Mouse (Mus musculus): ENCODE results near the gene Abcf1.

Gene Abcf1

DNA sequence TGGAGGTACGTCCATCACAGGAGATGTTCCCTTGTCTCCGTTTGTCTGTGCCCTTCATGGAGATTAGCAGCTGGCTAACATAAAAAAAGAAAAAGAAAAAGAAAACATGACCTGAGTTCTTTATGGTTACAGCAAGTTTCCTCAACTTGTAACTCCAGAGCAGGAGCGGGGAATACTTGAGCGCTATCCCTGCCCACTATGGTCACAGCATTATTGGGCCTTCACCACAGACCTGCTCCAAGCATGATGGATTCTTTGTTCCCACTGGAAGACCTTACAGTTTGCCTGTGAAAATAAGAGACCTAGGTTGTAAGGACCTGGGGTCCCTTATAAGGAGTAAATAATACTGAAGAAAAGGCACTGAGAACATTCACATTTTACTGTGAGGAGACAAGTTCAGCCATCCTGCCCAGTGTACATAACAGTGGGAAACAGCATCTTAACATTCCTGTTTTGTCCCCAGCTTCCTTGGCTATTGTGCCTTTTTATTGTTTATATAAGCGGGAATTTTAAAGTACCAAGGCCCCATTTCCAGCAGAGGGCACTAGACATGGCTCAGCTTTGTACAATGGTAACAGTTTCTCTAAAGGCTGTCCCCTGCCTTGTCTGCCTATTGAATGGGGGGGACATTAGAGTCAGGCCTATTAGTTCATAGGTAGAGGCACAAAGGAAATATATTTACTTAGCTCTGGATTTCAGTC is 48.5 kb downstream of the Abcf1 start:
- DNase-seq (ENCODE audit: extremely low spot score, low read depth, low spot score): no peak

DNA sequence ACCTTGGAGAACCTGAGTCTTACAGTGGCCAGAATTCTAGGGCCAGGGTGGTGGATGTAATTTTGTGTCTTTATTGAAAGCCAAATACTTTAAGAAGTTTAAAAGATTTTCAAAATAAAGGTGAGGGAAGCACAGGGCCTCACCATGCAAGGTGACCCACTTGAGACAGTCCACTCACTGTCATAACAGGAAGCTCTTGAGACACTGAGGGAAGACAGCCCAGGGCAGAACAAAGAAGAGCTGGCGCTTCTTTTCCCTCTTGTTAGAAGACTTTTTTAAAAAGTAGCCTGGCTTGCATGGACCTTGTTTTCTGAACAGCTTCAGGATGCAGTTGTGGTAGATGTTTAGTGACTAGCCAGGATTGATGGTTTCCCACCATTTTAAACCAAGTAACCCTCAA is 49.2 kb downstream of the Abcf1 start:
- no peak for DNase-seq (ENCODE audit: extremely low spot score, low read depth, low spot score)

DNA sequence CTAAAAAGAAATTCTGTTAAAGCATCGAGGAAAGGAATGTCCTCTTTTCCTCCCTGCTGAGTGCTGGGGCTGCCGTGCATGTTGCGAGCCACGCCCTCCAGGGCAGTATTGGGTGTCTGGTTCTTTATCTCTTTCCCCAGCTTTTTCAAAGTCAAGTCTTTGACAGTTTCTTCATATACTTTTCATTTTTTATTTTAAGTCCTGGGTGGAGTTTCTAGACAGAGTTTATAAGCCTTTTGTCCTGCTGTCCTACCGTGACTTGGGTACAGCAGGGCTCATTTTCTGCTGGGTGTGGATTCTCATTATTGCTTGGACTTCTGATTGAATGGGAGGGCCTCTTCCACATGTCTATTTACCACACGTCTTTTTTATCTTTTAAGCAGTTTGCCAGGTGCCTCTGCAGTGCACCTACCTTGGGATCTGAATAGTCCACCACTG is 49.7 kb downstream of the Abcf1 start:
- DNase-seq (ENCODE audit: extremely low spot score, low read depth, low spot score): no peak

DNA sequence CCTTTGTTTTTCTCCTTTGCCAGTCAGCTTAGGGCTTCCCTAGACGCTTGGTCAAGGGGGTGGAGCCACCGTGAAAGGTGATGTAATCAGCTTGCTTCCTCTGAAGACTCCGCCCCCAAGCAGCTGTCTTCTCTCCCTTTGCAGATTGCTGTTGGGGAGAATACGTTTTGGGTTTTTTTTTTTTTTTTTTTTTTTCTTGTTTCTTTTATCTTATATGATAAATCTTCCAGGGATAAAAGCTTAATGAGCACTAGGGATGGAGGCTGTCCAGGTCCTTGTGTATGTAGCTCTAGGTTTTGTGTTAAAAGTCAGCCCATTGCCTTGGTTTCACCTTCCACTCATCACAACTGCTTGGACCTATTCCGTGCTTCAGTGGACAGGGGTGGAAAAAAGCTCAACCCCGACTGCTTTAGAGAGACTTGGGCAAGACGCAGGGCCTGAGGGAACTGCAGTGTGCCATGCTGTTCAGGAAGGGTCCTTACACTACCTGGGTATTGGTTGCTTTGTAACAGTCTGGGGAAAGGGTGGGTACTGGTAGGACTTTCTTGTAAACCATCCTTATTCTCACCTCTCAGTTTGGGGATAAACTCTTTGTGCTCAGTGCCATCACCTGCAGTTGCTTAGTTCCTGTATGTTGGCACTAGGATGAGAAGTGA is 50.4 kb downstream of the Abcf1 start:
- DNase-seq (ENCODE audit: extremely low spot score, low read depth, low spot score): peak; percentile 93

DNA sequence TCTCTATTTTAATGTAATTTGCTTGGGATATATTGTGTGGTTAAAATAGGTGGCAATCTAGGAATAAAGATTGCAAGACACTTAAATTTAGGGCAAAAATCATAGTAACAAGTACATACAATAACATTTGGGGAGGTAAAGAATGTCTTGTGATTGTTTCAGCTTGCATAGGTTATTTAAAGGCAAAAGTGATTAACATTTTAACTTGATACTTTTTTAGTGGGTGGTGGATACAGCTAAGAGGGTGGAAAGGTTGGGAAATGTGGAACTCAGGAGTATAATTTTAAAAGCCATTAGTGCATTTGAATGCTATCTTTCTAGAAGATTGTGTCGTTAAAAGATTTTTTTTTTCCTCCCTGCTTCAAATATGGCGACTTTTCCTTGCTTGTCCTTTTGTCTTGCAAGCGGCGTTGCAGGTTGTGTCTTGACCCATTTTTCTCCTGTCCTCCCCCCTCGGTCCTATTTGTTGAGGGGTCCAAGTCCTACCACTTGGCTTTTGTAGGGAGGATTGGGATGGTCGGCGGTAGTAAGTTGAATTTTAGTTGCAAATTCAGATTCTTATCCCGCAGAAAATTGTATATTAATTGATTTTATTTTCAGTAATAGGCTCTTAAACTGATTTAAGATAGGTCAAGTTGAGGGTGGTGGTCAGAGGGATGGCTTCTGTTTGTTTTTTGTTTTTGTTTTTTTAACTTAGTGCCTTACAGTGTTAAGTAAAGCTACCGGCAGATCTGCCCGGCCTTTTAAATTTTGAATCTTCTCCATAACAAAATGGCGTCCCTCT is 51.1 kb downstream of the Abcf1 start:
- DNase-seq (ENCODE audit: extremely low spot score, low read depth, low spot score): no peak

DNA sequence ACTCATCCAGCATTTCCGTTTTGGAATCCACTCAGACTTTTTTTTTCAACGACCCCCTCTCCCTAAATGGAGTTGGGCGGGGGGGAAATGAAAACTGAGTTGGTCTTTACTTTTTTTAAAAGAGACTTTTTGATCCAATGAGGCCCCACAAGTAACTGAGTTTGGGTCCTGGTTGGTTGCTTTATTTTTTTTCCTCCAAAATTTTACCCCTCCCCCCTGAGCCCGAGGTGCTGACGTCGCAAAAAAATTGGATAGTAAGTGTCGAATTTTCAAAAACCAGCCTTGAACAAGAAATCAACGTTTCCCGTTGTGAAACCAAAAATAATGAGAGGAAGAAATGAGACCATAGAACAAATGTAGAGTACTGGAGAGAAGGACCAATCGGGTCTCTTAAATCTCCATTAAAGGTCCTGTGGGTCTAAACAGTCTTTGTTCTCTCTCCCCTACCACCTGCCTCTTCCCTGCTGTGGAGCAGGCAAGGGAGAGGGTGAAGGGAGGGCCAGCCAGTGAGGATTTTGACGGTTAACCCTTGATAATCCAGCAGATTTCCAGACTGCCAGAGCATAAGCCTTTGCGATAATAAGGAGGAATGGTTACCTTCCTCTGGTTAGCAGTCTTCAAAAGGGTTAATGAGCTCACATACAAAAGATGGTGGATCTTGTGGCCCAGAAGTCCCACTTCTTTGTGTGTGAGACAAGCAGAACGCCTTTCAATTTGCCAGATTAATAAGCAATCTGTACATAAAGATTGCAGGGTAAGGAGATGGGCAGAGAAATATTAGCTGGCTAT is 51.9 kb downstream of the Abcf1 start:
- DNase-seq (ENCODE audit: extremely low spot score, low read depth, low spot score): peak; percentile 61

DNA sequence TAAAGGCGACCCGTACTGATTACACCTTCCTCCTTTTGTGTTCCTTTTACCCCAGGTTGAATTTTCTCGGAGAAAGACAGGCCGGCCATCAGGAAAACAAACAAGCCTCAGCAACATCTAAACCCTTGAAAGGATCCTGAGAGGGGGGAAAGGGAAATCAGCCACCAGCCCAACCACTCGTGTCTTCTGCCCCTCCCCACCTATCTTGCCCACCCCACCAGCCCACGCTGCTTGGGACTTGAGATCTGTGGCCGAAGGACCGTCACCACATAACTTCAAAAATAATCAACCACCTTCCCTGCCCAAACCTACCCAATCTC is 52.5 kb downstream of the Abcf1 start:
- no peak for DNase-seq (ENCODE audit: extremely low spot score, low read depth, low spot score)

DNA sequence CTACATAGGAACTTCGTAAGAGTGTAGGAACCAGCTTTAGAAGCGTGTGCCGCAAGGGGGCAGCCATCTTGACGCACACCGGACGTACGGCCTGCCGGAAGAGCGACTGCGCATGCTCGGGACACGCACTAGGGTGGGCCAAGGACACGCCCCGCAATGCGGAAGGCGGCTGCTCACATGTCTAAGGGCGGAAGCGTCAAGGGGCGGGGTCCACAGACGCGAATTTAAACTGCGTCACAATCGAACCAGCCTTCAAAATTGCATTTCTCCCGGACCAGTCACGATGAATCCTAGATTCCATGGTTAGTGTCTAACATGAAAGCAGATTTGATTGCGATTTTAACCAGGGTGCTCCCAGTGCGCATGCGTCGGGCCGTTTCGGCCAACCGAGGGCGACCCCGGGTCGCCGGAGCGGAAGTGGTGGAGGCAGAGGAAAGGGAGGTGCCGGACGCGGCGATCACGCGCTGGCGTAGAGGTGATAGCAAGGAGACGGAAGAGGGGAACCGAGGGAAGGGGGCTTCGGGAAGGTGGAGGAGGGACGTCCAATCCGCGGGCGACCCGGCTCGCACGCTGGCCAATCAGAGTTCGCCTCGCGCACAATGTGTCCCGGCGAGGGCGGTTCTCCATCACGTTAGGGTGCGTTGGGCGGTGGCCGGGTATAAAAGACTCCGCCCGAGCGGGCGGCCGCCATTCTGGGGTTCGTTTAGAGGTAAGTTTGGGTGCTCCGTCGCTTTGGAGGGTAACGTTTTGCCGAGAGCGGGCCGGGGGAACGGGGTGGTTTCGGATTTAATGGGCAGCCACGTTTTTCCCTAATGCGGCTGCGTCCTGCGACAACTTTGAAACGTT is 53.0 kb downstream of the Abcf1 start, which contains the start of the genes Mrps18b and Ppp1r10:
Mrps18b (minus strand) TSS at position 93 of the 846 bp plus-strand sequence.
Ppp1r10 (plus strand) TSS at position 138 of the 846 bp plus-strand sequence.
- DNase-seq (ENCODE audit: extremely low spot score, low read depth, low spot score): peak; percentile 94

DNA sequence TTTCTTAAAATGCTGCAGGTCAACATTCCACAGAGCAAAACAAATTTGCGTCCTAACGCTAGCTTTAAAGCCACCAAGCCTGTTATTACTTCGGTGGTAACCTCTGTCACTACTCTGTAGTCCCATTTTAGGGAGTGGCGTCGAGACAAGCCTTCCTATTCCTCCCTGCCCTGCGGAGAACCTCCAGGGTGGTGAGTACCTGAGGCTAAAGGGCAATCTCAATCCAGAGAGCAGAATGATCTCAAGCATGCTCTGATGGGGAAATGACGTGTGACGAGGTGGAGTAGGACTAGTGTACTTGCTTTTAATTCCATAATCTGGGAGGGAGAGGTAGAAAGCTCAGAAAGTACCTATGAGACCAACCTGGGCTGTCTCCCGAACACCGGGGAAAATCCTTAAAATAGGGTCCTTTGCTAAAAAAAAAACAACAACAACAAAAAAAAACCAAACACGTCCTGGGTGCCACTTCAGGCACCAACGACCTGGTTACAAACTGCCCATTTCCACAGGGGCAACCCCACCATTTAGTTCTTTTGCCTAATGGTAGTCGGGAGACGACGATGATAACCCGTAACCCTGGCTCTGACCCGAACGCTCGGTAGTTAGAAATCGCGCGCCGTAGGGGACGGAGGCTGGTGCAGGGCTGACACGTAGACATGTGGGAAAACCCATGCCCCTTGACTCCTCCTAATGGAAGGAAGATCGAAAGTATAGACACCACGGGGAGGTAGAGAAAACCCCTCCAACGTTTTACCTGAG is 53.8 kb downstream of the Abcf1 start:
- DNase-seq (ENCODE audit: extremely low spot score, low read depth, low spot score): no peak

DNA sequence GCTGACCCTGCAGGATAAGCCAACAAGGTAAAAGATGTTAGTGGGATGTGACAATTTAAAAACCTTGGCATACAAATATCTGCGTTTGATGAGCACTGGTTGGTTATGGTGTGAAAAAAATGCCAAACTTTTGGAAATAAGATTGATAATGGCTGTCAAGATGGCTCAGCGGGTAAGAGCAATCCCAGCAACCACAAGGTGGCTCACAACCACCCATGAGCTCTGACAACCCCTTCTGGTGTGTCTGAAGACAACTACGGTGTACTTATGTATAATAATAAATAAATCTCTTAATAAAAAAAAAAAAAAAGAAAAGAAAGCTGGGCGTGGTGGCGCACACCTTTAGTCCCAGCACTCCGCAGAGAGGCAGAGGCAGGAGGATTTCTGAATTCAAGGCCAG is 54.6 kb downstream of the Abcf1 start:
- no peak for DNase-seq (ENCODE audit: extremely low spot score, low read depth, low spot score)

DNA sequence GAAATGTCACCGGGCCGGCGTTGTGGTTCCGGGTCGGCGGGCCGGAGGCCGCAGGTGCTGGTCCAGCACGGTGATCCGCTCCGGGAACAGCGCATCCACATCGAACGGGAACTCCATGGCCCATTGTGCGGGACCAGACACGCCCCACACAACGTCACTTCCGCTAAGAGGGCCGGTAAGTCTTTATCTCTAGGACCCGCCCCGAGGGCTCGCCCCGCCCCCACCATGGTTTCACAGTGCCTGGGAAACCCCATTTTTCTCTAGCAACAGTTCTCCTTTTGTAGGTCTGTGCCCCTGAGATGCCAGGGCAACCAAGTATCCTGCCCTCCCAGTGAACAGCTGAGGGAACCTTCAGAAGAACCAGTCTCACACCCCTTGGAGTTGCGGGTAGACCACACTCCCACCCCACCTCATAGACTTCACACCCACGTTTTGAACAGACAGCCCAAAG is 59.6 kb downstream of the Abcf1 start, which contains the start of gene Atat1:
Atat1 (minus strand) TSS at position 157 of the 451 bp plus-strand sequence.
- peak; percentile 75 for DNase-seq (ENCODE audit: extremely low spot score, low read depth, low spot score)

DNA sequence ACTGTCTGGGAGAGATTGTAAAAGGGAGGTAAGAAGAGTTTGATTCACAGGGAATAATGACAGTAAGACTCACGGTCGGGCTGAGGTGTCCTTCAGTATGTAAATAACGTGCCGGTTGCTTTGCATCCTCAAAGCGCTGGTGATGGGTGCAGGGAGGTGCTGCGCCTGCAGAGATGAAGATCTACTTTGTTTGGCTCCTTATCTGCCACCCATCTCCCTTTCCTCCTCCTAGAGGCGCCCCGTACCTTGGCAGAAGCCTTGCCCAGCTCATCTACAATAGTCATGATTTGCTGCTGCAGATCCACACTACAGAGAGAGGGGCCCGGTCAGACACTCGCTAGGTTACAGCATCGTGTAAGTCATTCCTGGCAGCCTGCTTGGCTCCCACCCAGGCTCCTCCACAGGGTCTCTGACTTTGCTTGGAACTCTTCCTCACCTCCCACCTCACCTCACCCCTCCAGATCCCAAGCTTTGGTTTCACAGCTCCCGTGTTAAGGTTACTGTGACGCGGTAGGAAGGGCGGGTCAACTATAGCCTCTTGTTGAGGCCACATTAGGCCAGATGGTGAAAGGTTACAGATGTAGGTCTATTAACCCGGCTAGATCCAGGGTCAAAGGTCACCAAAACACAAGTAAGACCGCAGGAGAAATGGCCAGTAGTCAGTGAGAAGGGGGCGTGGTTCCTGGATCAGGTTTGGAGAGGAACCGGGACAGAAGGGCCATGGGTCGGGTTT is 60.2 kb downstream of the Abcf1 start:
- DNase-seq (ENCODE audit: extremely low spot score, low read depth, low spot score): no peak

DNA sequence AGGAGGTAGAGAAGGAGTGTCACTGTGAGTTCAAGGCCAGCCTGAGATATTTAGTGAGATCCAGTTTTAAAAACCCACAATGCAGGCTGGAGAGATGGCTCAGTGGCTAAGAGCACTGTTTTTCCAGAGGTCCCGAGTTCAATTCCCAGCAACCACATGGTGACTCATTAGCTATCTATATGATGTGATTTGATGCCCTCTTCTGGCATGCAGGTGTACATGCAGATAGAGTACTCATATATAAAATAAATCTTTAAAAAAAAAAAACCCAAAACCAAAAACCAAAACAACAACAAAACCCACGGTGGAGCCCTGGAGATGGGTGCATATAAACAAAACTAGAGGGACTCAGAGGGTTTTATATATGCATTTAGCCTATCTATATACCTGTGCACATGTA is 62.0 kb downstream of the Abcf1 start:
- DNase-seq (ENCODE audit: extremely low spot score, low read depth, low spot score): no peak

All from hindlimb bud, embryonic 11.5 days (tissue).